Mouse (Mus musculus): ENCODE measurements at regions not wholly inside any gene's neighbourhood (a gene's known extent, or its start where the extent isn't known, plus 50 kb on each side); places are given as distances from the start of the nearest gene placed in this dataset.

DNA sequence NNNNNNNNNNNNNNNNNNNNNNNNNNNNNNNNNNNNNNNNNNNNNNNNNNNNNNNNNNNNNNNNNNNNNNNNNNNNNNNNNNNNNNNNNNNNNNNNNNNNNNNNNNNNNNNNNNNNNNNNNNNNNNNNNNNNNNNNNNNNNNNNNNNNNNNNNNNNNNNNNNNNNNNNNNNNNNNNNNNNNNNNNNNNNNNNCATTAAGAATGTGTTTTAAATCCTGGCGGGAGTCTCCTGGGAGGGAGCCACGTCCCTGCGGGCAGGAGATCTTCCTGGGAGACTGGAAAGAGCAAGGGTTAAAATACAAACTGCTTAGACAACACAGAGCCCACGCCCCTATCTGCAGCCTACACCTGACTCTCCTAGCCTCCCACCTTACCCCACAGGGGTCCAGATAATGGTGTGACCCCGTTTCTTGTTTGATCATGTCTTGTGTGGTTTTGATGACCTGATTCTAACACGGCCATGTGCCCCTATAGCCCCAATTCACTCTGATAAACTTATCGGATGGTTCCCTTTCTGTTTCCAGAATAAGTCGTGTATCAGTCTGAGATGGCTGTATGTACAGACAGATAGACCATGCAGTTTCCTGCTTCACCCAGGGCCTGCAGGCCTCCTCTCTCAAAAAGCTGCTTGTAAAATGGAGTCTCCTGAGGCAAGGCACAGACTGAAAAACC lies 160.8 kb downstream of the Rpl14 start:
- no peak for DNase-seq

DNA sequence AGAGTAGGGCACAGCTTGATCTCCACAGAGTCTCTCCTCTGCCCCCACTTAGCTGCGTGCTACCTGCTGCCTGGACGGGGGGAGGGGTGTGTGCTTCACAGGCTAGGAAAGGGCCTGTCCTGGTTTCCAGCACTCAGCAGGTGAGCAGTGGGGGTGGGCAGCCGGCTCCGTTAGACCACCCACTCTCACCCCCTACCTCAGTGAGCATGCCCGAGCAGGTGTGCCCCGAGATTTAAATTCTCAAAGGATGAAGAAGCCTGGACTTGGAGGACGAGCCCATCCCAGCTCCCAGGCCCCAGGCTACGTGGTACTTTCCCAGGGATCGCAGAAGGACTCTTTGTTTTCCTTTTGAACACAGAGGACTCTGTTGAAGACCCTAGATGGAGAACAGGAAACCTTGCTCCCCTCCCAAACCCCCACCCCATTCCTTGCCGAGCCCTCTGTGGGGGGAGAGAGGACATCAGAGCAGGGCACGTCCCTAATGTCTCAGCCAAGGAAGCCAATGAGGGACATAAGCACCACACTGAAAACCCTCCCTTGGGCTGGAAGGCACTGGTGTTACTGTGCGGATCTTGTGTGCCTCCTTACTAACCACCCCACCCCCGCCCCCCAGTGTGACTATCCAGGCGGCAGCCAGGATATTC lies 161.5 kb downstream of the Rpl14 start:
- DNase-seq = no peak

DNA sequence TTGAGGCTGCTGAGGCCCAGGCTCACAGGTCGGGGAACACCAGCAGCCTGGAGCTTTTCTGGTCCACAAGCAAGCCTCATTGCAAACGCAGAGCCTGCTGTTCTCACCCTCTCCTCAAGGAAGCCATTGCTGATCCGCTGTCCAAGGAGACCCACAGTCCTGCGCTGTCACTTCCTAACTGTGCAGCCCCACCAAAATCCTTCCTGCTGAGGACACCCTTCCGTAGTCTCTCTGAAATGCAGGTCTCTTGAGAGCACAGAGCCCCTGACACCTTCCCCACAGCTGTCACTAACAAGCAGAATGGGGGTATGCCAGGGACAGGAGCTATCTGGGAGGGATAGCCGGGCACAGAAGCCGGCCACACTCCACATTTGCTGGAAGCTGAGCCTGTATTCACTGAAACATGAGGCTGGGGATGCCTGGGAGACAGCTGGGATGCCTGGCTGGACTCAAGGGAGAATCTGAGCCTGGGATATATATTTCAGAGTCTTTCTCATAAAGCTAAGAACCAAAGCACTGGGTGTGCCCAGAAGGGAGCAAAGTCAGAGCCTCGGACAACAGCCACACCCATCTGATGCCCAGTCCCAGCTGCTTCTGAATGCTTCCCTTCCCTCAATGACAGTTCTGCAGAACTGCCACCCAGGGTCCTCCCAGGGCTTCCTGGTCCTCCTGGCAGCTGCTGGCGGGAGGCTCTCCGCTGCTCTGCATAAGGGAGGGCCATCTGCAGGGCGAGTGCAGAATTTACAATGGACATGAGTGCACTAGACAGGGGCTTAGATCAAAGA lies 162.6 kb downstream of the Rpl14 start:
- DNase-seq = peak; percentile 35

DNA sequence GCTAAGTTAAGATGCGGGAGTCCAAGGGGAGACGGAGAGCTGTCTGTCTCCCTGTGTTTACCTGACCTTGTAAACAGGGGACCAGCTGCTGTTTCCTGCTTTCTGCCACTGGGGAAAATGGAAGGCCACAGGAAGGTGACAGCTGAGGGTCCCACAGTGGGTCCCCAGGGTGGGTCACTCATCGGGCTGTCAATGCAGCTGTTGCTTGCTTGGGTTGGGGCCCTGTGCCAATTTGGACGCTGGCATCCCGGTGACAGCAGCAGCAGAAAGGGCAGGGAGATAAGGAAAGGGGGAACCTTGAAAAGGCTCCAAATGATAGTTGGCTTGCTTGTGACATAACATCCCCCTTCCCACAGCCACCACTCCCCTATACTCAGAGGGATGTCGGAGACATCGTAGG lies 164.0 kb downstream of the Rpl14 start:
- peak; percentile 12 for DNase-seq

DNA sequence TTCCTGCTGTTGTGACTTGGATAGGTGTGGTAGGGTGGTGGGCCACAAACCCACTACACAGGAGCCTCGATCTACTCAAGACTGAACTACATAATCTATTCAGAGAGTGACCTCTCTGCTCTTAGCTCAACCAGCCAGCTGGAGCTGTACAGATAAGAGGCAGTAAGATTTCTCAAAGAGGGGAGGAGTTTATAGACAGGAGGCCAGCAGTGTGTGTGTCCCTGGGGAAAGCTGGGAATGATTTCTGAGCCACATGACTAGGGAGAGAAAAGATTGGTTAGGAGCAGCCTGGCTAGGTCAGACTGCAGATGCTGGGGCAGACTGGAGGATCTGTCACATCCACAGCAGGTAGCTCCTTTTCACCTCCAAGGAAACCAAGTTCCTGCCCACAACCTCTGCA lies 166.7 kb downstream of the Rpl14 start:
- DNase-seq = no peak

DNA sequence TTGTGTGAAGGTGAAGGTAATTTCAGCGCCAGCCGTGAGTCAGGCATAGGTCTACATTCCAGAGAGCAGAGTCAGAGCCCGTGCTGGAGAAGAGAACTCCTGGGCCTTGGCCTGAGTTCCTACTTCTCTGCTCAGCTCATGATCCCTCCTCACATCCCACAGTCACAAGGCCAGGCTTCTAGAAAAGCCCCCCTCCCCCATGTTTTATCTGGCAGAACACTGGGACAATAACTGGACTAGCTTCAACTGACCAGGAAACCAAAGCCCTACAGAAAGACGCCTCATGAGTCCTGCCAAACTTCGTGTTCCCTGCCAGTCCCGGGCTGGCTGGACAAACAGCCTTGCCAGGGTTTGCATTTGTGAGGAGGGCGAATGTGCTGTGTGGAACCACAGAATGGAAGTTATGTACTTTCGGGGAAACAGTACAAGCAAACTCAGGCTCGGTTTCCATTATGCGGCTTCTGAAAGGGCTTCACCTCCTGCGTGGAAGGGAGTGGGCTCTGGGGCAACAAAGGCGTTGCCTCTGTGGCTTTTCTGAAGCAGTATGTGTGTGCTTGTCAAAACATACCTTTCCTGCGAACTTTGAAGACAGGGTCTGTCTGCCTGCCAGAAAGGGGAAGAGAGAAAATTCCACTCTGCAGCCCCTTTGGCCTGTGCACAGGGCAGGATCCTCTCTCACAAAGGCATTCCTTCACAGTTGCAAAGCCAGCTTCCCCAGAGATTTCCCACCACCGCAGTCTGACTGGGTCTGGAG lies 168.1 kb downstream of the Rpl14 start:
- DNase-seq = peak; percentile 9

DNA sequence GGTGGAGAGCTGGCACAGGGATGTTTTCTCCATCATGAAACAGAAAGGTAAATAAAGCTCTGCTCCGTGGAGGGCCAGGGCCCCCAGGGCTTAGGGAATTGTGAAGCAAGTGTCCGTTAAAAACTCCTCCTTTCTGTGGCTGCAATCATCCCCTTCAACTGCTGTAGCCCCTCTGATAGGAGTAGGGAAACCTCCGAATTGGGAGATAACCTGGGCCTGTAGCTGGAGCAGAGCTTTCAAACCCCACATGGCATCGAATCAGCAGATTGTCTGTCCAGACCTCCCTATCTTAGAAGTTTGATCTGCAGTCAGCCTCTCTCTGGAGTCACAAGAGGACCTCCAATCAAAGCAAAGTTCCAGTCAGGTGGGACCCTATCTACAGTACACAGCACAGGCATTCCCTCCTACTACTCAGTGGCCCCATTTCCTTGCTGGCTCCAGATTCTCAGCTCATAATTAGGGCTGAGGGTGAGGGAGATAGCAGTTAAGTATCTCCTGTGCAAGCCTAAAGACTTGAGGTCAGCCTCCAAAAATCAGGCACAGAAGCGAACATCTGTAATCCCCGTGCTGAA lies 168.8 kb downstream of the Rpl14 start:
- DNase-seq = no peak

DNA sequence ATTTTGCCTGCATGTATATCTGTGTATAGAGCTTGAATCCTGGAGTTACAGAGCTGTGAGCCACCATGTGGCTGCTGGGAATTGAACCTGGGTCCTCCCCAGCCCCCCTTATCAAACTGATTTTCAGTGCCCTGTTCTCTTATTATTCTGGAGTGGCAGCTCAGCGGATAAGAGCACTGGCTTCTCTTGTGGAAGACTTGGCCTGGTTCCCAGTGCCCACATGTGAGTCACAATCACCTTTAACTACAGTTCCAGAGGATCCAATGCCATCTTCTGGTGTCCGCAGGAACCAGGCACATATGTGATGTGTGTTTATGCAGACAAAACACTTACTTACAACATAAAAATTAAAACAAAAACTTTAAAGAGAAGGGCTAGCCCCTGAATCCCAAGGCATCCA lies 170.3 kb downstream of the Rpl14 start:
- no peak for DNase-seq

DNA sequence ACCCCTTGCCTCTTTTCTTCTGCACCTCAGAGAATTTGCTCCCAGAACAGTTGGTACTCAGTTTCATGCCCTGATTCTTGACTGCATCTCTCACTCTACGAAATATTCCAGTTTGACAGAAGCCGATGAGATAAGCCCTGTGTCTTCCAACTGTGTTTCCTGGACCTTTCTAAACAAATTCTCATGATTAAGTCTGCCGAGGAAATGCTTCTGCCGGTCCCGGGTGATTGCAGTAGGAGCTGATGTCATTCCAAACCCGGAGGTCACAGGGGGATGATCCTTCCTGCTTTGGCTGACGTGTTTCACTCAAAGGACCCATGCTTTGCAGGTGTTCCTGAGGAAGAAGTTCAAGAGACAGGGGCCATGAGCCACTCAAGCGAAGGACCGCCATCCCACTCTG lies 172.2 kb downstream of the Rpl14 start:
- DNase-seq = no peak

DNA sequence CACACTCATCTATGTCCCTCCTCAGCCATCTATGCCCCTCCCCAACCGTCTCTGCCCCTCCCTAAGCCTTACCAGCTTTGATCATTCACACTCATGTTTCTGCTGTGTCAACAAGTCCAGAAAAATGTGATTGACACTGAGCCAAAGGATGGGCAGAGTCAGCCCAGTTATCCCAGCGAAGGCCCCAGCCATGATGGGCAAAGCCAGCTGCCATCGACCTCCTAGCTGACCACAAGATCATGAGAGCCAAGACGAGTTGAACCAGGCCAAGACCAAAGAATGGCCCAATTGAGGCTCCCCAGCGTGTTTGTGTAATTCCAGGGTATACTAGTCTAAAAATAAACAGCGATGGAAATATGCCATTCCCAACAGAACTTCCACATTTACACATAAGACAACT lies 174.4 kb downstream of the Rpl14 start:
- no peak for DNase-seq

DNA sequence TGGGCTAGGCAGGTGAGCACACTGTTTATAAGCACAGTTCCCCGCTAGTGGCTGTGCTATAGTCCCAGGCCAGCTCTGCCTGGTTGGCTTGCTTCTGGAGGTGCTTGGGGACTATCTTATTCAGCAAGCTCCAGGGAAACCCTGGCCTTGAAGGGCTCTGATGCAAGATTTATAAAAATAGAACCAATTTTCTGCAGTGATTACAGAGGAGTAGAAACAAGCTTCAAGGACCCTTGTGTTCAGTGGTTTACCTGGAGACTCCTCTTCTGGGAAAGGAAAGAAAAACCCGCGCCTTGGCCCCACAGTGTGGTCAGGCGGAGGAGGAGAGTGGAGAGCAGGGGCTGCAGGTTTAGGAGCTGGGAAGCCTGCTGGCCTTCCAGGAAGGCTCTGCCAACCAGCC lies 178.2 kb upstream of the Ctnnb1 start:
- DNase-seq = no peak

DNA sequence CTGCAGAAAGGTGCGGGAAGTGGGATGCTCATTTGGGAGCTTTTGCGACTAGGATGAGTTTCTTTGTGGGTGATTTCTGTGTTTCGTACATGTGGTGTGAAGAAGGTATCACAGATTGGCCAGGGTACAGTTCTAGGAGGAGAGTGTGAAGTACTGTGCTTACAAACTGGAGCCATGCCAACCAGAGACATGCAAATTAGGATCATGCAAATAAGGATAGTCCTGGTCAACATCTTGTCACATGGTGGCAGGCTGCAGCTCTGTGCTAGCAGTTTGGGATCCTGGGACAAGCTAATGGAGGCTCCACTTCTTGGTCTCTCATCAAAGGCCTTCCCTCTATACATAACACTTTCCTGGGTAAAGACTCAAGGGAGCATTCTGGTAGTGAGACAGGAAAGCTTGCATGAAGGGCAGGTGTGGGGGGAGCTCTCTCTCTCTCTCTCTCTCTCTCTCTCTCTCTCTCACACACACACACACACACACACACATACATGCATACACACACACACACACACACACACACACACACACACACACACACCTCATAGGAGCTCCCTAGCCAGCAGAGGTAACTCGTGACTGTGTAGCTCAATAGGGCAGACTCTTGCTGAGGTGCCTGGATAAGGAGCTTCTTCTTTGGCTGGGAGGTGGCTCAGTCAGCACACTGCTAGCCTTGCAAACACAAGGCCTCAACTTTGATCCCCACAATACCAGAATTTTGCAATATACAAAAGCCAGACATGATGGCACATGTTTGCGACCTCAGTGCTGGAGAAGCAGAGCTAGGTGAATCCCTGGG lies 177.1 kb upstream of the Ctnnb1 start:
- no peak for DNase-seq

DNA sequence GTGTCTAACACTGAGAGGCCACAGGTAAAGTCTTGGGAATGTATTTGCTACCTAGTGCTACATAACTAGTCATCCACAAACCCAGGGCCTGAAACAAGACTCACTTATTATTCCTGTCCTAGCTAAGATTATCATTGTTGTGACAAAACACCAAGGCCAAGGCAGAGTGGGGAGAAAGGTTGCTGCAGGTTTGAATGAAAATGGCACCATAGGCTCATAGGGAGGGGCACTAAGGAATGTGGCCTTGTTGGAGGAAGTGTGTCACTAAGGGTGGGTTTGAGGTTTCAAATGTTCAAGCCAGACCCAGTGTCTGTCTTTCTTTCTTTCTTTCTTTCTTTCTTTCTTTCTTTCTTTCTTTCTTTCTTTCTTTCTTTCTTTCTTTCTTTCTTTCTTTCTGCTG lies 174.9 kb upstream of the Ctnnb1 start:
- no peak for DNase-seq

DNA sequence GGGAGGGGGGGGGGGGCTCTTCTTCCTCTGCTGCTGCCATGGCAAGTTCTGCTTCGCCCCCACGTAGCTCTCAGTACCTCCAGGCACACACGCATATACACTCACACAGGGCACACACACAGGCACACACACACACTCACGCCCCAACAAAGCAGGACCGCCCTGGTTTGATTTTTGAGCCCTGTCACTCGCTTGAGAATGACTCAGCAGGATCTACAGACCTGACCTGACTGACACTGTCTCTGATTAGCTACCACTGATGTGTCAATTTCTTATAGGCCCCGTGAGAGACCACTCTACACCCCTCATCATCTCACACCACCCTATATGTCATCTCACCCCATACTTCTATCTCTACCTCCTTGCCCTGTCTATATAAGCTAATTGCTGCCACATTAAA lies 173.5 kb upstream of the Ctnnb1 start:
- DNase-seq = no peak

DNA sequence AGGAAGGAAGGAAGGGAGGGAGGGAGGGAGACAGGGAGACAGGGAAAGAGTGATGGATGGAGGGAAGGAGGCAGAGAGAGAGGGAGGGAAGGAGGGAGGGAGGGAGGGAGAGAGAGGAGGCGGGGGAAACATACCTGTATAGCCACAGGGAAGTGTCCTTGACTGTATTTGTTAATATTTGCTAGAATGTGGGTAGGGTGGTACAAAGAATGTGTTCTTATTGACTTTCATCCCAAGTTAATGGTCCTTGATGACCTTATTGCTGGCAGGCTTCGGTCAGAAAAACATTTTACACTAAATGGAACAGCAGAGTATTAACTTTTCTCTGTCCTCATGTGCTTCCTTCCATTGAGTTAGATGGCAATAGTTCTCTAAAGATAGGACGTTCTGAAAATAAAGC lies 171.0 kb upstream of the Ctnnb1 start:
- DNase-seq = no peak

DNA sequence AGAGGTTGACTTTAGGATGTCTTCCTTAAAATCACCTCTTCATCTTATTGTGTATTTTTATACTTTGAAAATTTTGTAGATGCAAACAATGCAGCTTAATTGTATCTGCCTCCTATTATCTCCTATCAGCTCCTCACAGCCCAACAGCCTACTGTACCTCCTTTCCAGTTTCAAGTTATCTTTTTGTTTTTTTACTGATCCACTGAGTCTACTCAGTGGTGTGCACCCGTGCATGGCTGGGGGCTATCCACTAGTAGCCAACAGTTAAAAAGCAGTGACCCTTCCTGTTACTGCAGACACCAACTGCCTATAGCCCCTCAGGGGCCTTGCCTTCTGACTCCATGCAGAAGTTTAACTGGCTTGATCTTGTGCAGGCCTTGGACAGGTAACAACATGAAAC lies 170.4 kb upstream of the Ctnnb1 start:
- no peak for DNase-seq

DNA sequence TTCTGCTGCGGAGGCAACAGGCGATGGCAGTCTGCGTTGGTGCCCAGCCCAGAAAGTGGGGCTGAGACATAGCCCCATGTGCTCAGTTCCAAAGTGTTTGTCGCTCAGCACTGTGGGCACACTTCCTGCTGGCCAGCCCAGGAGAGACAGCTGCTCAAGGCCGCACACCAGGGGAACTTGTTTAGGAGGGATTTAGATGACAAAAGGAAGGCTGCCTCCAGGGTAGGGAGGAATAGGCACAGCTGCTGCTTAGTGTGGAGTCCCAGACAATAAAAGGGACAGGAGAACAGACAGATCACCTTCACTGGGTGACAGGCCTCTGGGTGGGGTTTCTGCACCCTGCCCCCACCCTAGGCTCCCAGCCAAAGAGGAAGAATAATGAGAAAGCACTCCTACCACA lies 169.2 kb upstream of the Ctnnb1 start:
- peak; percentile 49 for DNase-seq

DNA sequence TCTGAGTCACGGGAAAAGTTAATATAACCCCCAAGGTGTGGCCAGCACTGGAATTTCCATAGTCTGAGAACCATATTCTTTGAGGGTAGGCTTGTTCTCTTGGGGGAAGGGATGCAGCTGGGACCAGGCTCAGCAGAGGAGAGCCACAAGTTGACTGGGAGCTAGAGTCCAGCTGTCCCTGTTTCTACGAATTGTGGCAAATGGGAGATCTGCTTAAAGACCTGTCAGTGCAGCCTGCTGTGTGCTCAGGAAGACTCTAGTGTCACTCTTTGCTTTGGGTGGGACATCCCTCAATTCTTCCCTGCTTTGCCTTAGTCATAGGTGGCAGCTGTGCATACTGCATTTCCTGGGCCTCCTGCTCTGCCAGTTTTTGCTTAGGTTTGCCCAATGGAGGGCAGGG lies 165.2 kb upstream of the Ctnnb1 start:
- no peak for DNase-seq

DNA sequence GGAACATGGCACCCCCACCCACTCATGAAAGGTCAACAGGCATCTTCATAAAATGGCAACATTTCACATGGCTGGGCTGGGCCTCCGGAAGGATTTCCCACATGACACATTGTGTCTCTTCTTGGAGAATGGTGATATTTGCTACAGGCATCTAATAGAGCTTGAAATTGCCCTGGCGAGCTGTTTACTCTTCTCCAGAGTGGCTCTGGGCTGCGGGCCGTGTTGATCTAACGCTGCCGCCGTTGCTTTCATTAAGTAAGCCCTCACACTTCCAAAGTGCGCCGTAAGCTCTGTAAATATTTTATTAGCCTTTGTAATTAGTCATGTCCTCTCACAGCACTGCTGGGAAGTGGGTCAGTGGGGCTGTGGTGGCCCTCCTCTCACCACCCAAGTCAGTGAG lies 164.4 kb upstream of the Ctnnb1 start:
- DNase-seq = no peak

DNA sequence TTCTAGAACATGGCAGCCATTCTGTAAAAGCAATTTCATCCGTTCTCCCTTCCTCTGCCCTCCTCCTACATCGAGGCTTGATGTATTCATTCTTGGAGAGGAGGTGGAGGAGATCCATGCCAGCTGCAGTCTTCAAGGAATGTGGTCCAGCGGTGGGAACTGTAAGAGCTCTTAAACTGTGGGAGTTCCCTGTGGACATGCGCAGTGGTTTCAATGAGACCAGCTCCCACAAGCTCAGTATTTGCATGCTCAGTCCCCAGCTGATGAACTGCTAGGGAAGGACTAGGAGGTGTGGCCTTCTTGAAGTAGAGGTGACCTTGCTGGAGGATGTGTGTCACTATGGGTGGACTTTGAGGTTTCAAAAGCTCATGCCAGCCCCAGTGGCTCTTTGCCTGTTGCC lies 163.7 kb upstream of the Ctnnb1 start:
- no peak for DNase-seq

DNA sequence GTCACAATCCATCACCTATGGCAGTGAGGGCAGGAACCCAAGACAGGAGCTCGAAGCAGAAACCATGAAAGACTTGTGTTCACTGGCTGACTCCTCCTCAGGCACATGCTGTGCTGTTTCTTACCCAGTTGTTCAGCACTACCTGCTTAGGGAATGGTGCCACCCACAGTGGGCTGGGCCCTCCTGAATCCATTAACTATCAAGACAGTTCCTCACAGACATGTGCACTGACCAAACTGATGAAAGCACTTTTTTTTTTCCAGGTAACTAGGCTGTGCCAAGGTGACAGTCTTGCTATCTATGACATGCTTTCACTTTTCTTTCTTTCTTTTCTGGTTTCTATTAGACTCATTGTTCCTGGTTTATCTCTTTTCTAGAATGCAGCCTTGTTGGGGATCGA lies 162.1 kb upstream of the Ctnnb1 start:
- no peak for DNase-seq

DNA sequence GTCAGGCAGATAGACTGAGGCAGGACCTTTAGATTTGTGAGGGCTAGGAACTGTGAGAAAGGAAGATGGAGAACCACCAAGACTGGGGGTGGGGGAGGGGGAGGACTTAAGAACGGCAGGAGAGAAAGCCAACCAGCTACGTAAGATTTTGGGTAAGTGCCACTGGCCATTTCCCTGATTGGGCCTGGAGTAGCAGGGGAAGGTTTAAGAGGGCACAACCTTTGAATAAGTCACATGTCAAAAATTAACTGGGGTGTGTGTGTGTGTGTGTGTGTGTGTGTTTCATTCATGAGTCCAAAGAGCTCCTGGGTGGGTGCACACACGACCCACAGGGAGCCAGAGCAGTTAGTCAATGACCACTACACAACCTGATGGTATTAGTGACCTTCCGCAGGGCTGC lies 161.6 kb upstream of the Ctnnb1 start:
- DNase-seq = no peak

All from right cerebral cortex, postnatal 4 days (tissue).